Mouse (Mus musculus) embryo, embryonic 10 days (tissue): Measurements from ENCODE around the gene Selp.

Experiments
- DNase-seq: peaks from one replicate; pipeline ENCODE4 v3.0.0-alpha.2; 2015; ENCODE audit warnings: low spot score

The Selp gene

GRCm38 (mm10) chr1:164184142-164184870 is 69.2 kb downstream of the Selp start:
- DNase-seq: peak; percentile 81

GRCm38 (mm10) chr1:164184871-164185223 is 69.8 kb downstream of the Selp start:
- no peak for DNase-seq

GRCm38 (mm10) chr1:164185316-164185715 is 70.3 kb downstream of the Selp start:
- no peak for DNase-seq

DNA sequence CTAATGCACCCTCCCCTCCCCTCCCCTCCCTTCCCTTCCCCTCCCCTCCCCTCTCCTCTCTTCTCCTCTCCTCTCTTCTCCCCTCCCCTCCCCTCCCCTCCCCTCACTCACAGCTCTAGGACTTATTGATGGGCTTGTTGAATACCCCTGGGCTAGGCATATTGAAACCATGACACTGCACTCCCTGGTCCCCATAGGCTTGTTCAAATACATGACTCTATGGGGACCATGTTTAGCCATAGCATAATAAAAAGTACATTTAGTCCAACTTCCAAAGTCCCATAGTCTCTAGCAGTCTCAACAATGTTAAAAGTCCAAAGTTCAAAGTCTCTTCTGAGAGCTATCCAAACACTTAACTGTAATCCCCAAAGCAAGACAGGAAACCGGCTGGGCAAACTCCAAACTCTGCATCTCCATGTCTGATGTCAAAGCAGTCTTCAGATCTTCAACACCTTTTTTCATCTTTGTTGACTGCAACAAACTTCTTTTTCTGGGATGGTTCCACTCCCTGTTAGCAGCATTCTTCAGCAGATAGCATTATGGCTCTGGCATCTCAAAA is 72.0 kb downstream of the Selp start:
- no peak for DNase-seq

- DNase-seq: no peak
Observed at GRCm38 (mm10) chr1:164199551-164199950, 84.5 kb downstream of the Selp start.
